Mouse (Mus musculus): ENCODE data around the gene Usp40. TPM values are rescaled to one million over a fixed set of nuclear protein-coding genes. Genes with fewer than 3 reads are reported as not detected.

The Usp40 gene
- polyA plus RNA-seq, 1 experiment from 2014 or later = 32.8 TPM

Small RNAs within 50 kb of the gene (microRNA-seq; reads per million reads assigned to microRNA genes)
- gene Gm25198 = not detected

Other genes starting within 250 kb of the Usp40 start
- 0.97 and 1.1 TPM in 2 replicates for gene Sag, start 204.9 kb downstream of the Usp40 start, polyA plus RNA-seq (2014; fragmentation: Nextera tagmentation; extraction: Ambion mirVana)
- 24.7 and 29.4 TPM in 2 replicates for gene Dgkd, start 155.3 kb downstream of the Usp40 start, polyA plus RNA-seq (2014; fragmentation: Nextera tagmentation; extraction: Ambion mirVana)
- not detected in 2 replicates for gene Ugt1a10, start 46.8 kb upstream of the Usp40 start, polyA plus RNA-seq (2014; fragmentation: Nextera tagmentation; extraction: Ambion mirVana)
- not detected in 2 replicates for gene Ugt1a9, start 62.2 kb upstream of the Usp40 start, polyA plus RNA-seq (2014; fragmentation: Nextera tagmentation; extraction: Ambion mirVana)
- gene Ugt1a8, start 79.3 kb upstream of the Usp40 start, polyA plus RNA-seq (2014; fragmentation: Nextera tagmentation; extraction: Ambion mirVana) = not detected in 2 replicates
- 1.0 and 2.1 TPM in 2 replicates for gene Ugt1a7c, start 86.5 kb upstream of the Usp40 start, polyA plus RNA-seq (2014; fragmentation: Nextera tagmentation; extraction: Ambion mirVana)
- gene Ugt1a6b, start 94.7 kb upstream of the Usp40 start, polyA plus RNA-seq (2014; fragmentation: Nextera tagmentation; extraction: Ambion mirVana) = 0.11 TPM in 1 of 2 replicates, not detected in the other
- 0.31 and 0.53 TPM in 2 replicates for gene Ugt1a6a, start 126.3 kb upstream of the Usp40 start, polyA plus RNA-seq (2014; fragmentation: Nextera tagmentation; extraction: Ambion mirVana)
- not detected in 2 replicates for gene Ugt1a5, start 157.5 kb upstream of the Usp40 start, polyA plus RNA-seq (2014; fragmentation: Nextera tagmentation; extraction: Ambion mirVana)
- gene Ugt1a2, start 192.1 kb upstream of the Usp40 start, polyA plus RNA-seq (2014; fragmentation: Nextera tagmentation; extraction: Ambion mirVana) = not detected in 2 replicates
- 3.9 and 4.1 TPM in 2 replicates for gene Dnajb3, start 197.2 kb upstream of the Usp40 start, polyA plus RNA-seq (2014; fragmentation: Nextera tagmentation; extraction: Ambion mirVana)
- gene Ugt1a1, start 203.4 kb upstream of the Usp40 start, polyA plus RNA-seq (2014; fragmentation: Nextera tagmentation; extraction: Ambion mirVana) = not detected in 2 replicates
- gene Mroh2a, start 218.4 kb upstream of the Usp40 start, polyA plus RNA-seq (2014; fragmentation: Nextera tagmentation; extraction: Ambion mirVana) = 0.62 and 0.77 TPM in 2 replicates

All from heart, embryonic 14.5 days (tissue).